Mouse (Mus musculus): ENCODE measurements at regions not wholly inside any gene's neighbourhood (a gene's known extent, or its start where the extent isn't known, plus 50 kb on each side); places are given as distances from the start of the nearest gene placed in this dataset.

DNA sequence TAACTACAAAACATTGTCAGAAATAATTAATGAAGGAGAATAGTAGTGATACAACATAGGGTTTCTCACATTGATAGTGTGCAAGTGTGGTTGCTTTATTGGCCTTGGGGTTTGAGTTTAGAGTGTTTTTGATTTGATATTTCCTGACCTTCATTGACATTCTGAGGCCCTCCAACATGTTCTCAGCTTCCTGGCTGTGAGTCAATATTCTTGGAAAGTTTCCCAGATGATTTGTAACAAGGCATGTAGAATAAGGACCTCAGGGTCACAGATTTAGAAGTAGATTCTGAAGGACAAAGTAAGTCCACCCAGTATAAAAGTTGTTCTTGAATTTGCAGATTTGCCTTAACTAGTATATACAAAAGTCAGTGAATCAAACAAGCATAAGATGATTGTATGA lies 969.7 kb upstream of the Pcdh9 start:
- no peak for DNase-seq

DNA sequence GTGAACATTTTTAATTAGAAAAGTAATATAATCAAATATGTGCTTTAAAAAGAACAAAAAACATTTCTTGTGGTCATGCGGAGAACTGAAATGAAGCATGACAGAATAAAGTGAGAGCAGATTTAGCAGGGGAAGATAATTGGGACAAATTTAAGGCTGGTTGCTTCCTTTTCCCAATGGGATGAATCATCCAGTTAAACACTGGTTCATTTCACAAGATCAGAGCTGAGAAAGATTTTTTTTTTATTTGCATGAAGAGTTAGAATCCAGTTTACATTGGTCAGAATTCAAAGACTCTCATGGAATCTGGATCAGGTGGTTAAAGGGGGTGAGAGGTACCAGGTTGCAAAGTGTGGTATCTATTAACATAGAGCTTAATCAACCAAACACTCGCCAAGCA lies 978.5 kb upstream of the Pcdh9 start:
- no peak for DNase-seq

DNA sequence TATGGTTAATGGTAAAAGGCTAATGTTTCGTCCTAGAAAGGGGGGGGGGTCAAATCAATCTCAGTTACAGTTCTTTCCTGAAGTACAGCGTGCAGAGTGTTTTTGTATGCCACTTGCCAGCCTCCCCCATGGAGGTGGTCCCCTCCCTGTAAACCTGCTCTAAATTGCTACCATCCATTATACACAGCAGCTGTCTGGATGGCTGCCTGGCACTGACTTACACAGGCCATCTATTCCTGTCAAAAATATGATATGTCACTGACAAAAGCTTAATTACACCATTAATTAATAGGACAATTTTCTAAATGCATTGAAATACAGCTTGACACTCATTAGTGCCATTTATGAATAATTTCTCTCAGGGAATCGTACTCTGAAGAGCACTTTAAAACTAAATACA lies 995.0 kb upstream of the 4921530L21Rik start:
- DNase-seq: no peak

DNA sequence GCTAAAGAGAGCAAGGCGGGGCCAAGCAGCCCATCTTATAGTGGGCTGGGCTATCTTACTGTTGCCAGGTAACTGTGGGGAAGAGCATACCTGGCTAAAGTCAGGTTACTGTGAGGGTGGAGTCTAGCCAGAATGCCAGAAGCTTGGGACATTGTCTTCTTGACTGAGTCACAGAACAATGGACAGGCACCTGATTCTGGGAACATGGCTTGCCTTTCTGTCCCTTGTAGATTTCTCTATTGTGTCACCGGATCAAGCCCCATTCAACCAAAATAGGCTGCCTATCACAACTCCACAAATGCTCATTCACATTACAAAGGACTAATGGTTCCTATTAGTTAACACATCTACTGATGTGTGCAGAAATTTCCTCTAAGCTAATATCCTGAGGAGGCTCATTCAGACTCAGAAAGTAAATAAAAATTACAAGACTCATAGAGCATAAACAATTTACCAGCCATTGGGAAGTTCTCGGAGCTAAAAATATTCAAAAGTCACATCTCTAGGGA lies 985.7 kb upstream of the 4921530L21Rik start:
- DNase-seq: no peak

DNA sequence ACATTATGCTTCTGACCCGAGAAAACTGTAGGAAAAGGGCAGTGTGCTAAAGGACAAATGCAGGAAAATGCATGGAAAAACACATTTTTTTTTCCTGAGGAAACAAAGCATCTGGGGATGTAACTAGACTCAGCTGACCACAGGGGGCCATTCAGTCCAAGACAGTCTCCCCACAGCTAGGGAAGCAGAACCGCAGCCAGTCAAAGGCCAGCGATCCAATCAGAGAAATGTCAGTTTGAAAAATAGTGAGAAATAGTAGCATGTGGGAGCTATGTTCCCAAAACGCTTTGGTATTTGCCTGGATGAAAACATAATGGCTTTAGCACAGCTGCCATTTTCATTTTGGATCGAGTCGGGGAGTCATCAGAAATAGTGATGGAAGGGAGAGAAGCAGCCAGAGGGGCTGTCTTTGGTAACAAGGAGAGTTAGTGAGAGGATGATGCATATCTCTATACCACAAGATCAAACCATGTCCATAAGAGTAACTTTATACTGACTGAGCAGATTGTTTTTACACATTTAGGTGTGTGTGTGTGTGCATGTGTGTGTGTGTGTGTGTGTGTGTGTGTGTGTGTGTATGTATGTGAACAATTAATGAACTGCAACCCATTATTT lies 982.3 kb upstream of the 4921530L21Rik start:
- DNase-seq: no peak

DNA sequence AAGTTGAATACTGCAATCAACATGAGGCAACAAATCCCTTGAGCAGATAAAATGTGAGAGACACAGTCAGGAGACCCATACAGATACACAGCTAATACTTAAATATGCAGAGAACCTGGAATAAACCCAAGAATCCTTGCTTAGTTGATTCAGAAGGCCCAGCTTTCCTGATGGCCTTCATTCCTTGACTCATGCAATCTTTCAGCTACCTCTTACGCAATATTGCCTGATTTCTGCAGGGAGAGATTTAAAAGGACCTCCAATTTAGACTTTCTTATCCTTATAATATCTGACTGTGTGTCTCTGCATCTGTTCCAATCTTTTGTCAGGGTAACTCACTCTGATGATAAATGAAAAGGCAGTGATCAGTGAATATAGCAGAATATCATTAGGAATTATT lies 968.7 kb upstream of the 4921530L21Rik start:
- DNase-seq: no peak

DNA sequence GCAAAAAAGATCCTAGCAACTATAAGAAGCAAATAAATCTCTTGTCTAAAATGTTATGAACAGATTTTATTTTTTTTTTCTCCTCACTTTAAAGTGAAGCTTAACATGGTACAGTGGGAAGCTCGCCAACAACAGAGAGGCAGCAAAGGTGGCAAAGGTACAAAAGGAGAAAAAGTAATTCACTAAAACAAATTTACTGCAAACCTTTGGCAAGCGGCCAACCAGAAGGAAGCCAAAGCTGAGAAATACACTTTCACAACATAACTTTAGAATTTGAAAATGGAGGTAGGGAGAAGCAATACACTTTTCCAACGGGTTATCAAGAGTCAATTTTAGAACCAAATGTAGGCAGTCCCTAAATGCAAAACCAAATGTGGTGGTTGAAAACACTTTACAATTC lies 939.6 kb upstream of the 4921530L21Rik start:
- DNase-seq: peak; percentile 7

Data from right cerebral cortex, adult 18-20 months (tissue).